Mouse (Mus musculus) intestine, postnatal 0 days (tissue): ENCODE data around the gene Peak1. TPM values are rescaled to one million over a fixed set of nuclear protein-coding genes. Genes with fewer than 3 reads are reported as not detected.
A peak's percentile ranks its signal among the peaks of the same experiment; 100 is the strongest.

Experiments
- ATAC-seq: fragments of 200-750 bp; cut with Nextera tagmentation; 2 replicates; pipeline ENCODE4 v1.8.0; 2017; ENCODE audit warnings: mild to moderate bottlenecking, moderate TSS enrichment, moderate library complexity
- H3K27ac ChIP-seq: fragments of 300-500 bp; sonication (generic); 2 replicates; pipeline ENCODE4 v1.5.1; 2014; ENCODE audit warnings: mild to moderate bottlenecking, low read depth, low read length, moderate library complexity
- H3K27me3 ChIP-seq: fragments of 300-500 bp; sonication (generic); replicated peaks from 2 replicates; pipeline ENCODE4 v1.6.1; 2014; ENCODE audit warnings: low read length, mixed read lengths; ENCODE audit not compliant: control insufficient read depth, insufficient read depth
- H3K36me3 ChIP-seq: fragments of 300-500 bp; sonication (generic); 2 replicates; pipeline ENCODE4 v1.6.1; 2014; ENCODE audit warnings: mild to moderate bottlenecking, moderate library complexity; ENCODE audit not compliant: control insufficient read depth, insufficient read depth
- H3K4me1 ChIP-seq: fragments of 300-500 bp; sonication (generic); replicated peaks from 2 replicates; pipeline ENCODE4 v1.6.1; 2014; ENCODE audit warnings: antibody characterized with exemption, low read length, mixed read lengths; ENCODE audit not compliant: control insufficient read depth, insufficient read depth
- H3K4me2 ChIP-seq: fragments of 300-500 bp; sonication (generic); replicated peaks from 2 replicates; pipeline ENCODE4 v1.6.1; 2014; ENCODE audit warnings: low read depth, mild to moderate bottlenecking, moderate library complexity
- H3K4me3 ChIP-seq: fragments of 300-500 bp; sonication (generic); 2 replicates; pipeline ENCODE4 v1.5.1; 2014; ENCODE audit warnings: low read depth, low read length
- H3K9ac ChIP-seq: fragments of 300-500 bp; sonication (generic); 2 replicates; pipeline ENCODE4 v1.6.1; 2014; ENCODE audit warnings: mild to moderate bottlenecking, low read depth, low read length
- H3K9me3 ChIP-seq: fragments of 300-500 bp; sonication (generic); 2 replicates; pipeline ENCODE4 v1.6.1; 2016; ENCODE audit warnings: mixed run types; ENCODE audit not compliant: control insufficient read depth
- CTCF ChIP-seq: sonication (generic); IDR thresholded peaks from 2 replicates; pipeline ENCODE4 v1.5.1; 2016; ENCODE audit warnings: low read depth, mild to moderate bottlenecking, control low read depth, antibody characterized with exemption, moderate library complexity
- WGBS: fragments of 180-500 bp; shearing (Covaris S2); extraction: QIAGEN DNeasy Blood & Tissue Kit; methylation state at CpG from one replicate; pipeline ENCODE4 v1.1.7; 2014; 5-methylcytosine and 5-hydroxymethylcytosine counted together
- polyA plus RNA-seq: library from polyadenylated mRNA; unstranded; fragments of >200 nt; fragmentation: Nextera tagmentation; extraction: Ambion mirVana; gene quantifications from 2 replicates; pipeline ENCODE4 v1.2.1, GENCODE M21; 2015

Peak1 gene
- polyA plus RNA-seq, 1 experiment from 2014 or later = 5.9 TPM

- peak; percentile 82 for ATAC-seq
- H3K9me3 ChIP-seq = peaks cover 5% of the 10 kb centered on the region
- no peaks in the 10 kb centered on the region for H3K4me1 ChIP-seq
- H3K9ac ChIP-seq = no peak overlapping the region
- H3K4me3 ChIP-seq = no peak overlapping the region
- no peak overlapping the region for H3K4me2 ChIP-seq
- no peak overlapping the region for H3K27ac ChIP-seq
- no peaks in the 10 kb centered on the region for H3K27me3 ChIP-seq
- WGBS = 52% methylated on average over 6 of the region's 6 CpGs
- TF ChIP-seq CTCF = no peak
- 0 out of 2 replicates have a peak, but pooled peaks cover 5% of the 10 kb centered on the region for H3K36me3 ChIP-seq
Observed at GRCm38 (mm10) chr9:56255676-56256432, 162.0 kb downstream of the Peak1 start.

DNA sequence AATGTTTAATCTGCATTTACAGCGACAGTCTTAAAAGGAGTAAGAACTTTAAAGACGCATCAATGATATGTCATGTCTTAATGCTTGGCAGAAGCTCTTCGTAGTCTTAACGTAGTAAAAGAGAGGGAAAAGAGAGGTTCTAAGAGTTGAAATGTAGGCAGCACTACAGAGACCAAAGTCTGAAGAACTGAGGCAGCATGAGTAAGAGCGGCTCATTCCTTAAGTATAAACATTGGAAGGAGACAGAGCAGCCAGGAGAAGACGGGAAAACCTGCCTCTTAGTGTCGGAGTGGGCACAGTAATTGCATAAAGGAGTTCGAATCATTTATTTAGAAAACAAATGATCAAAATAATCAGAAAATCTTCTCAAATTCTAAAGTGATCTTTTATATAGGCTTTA lies 173.5 kb downstream of the Peak1 start:
- H3K4me1 ChIP-seq = no peaks in the 10 kb centered on the region
- H3K9ac ChIP-seq = no peak overlapping the region
- H3K9me3 ChIP-seq = no peaks in the 10 kb centered on the region
- no peaks in the 10 kb centered on the region for H3K27me3 ChIP-seq
- WGBS = 30% methylated on average over 8 of the region's 8 CpGs
- H3K36me3 ChIP-seq = peaks cover 14% of the 10 kb centered on the region
- H3K27ac ChIP-seq = peak overlapping the region; percentile 77
- no peak for TF ChIP-seq CTCF
- H3K4me3 ChIP-seq = 0 out of 2 replicates have a peak overlapping the region, but pooled peaks have one; percentile 27
- ATAC-seq = peak; percentile 55
- peak overlapping the region; percentile 60 for H3K4me2 ChIP-seq

DNA sequence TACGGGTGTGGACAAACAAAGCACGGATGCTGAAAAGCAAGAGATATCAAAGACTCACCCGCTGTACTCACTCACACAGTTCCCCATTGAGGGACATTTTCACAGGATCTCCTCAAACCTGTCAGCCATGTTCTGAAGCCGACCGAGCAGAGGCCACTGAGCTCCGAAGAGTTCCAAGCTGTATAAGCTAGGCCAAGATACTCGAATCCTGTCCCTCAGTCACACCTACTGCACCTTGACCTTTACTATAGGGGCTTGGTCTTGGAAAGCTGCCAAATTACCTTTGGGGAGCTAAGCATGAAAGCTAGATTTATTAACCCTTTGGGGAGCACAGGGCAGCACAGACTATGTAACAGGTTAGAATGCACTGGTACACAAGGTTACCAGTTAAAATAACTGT lies 174.0 kb downstream of the Peak1 start:
- H3K27ac ChIP-seq = peak overlapping the region; percentile 77
- H3K27me3 ChIP-seq = no peaks in the 10 kb centered on the region
- H3K4me2 ChIP-seq = peak overlapping the region; percentile 60
- peaks cover 17% of the 10 kb centered on the region for H3K36me3 ChIP-seq
- H3K4me1 ChIP-seq = no peaks in the 10 kb centered on the region
- no peak for TF ChIP-seq CTCF
- ATAC-seq = peak; percentile 89
- no peak overlapping the region; the same call in 1 of the 2 replicates for H3K9ac ChIP-seq
- WGBS = 46% methylated on average over 7 of the region's 7 CpGs
- peak overlapping the region; percentile 27; the same call in 1 of the 2 replicates for H3K4me3 ChIP-seq
- no peaks in the 10 kb centered on the region for H3K9me3 ChIP-seq

DNA sequence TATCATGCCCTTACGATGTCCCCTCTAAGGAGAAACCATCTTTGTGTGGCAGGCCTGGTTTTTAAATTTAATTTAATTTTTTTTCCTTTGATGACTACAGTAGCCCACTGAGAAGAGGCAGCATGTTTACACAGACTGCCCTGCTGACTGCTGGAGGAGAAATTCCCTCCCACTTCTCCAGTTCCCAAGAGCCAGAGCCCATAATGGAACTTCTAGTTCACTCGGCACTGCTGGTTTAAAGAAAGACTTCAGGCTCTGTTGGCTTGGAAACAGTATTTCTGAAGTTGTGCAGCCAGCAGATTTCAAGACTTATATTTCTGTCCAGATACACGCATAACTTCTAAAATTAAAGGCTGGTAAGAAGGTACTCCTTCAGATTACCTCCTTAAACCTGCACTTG lies 175.2 kb downstream of the Peak1 start:
- Histone ChIP-seq H3K9me3 (no peaks in the 10 kb centered on the region), H3K9ac (0 out of 2 replicates have a peak overlapping the region, but pooled peaks have one; percentile 8), H3K4me2 (peak overlapping the region; percentile 60), H3K27ac (peak overlapping the region; percentile 77; the same call in 1 of the 2 replicates), H3K4me1 (no peaks in the 10 kb centered on the region), H3K27me3 (no peaks in the 10 kb centered on the region), H3K36me3 (peaks cover 25% of the 10 kb centered on the region), H3K4me3 (peak overlapping the region; percentile 27)
- no peak for ATAC-seq
- TF ChIP-seq CTCF = no peak
- WGBS = 39% methylated on average over 3 of the region's 3 CpGs

DNA sequence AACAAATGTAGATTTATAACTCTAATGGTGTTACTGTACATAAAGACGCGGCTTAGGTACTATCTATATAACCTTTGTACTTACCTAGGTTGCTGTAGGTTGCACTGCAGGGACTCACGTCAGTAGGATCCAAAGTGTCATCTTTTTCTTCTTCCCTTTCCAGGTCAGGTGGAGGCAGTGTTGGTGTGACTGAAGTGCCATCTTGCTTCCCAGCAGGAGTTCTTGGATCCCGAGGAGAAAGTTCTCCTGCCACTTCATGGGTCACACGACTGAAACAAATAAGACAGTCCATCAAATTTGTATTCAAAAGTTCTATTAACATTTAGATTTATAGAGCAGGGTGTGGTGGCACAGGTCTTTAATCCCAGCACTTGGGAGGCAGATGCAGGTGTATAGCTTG lies 176.8 kb downstream of the Peak1 start:
- TF ChIP-seq CTCF = no peak
- Histone ChIP-seq H3K9me3 (no peaks in the 10 kb centered on the region), H3K4me3 (no peak overlapping the region), H3K4me1 (no peaks in the 10 kb centered on the region), H3K27ac (no peak overlapping the region; the same call in 1 of the 2 replicates), H3K4me2 (no peak overlapping the region), H3K36me3 (peaks cover 30% of the 10 kb centered on the region), H3K27me3 (no peaks in the 10 kb centered on the region), H3K9ac (no peak overlapping the region)
- WGBS = 58% methylated on average over 5 of the region's 5 CpGs
- peak; percentile 50; the same call in 1 of the 2 replicates for ATAC-seq

DNA sequence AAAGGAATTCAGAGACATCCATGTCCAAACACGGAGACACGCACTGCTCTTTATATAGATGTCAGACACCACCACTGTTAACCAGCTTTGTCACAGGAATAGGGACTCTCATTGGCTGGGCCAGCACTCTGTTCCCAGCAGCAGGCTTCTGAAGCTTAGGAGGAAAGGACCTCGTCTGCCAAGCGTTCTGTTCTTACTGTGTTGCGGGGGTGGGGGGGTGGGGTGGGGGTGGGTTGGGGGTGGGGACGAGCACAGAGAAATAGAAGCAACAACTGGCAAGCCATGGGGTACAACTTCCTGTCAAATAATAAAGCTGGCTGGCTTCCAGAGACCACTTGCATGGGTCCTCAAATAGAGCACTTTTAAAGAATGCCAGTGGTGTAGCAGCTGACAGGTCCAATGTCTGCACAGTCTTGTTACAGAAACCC lies 182.0 kb downstream of the Peak1 start:
- no peak overlapping the region for H3K4me3 ChIP-seq
- no peak overlapping the region for H3K4me2 ChIP-seq
- no peaks in the 10 kb centered on the region for H3K27me3 ChIP-seq
- no peak overlapping the region for H3K9ac ChIP-seq
- no peak overlapping the region for H3K27ac ChIP-seq
- no peak for TF ChIP-seq CTCF
- peaks cover 11% of the 10 kb centered on the region; the same call in 1 of the 2 replicates for H3K4me1 ChIP-seq
- 57% methylated on average over 6 of the region's 6 CpGs for WGBS
- no peaks in the 10 kb centered on the region for H3K9me3 ChIP-seq
- peaks cover 26% of the 10 kb centered on the region for H3K36me3 ChIP-seq
- no peak for ATAC-seq
